Mouse (Mus musculus) heart, embryonic 13.5 days (tissue): ENCODE data around the gene Vamp8. TPM values are rescaled to one million over a fixed set of nuclear protein-coding genes. Genes with fewer than 3 reads are reported as not detected.

Experiments
- ATAC-seq: fragments of 200-750 bp; cut with Nextera tagmentation; 2 replicates; pipeline ENCODE4 v1.8.0; 2017; ENCODE audit warnings: moderate TSS enrichment; ENCODE audit not compliant: insufficient number of reproducible peaks, low FRiP score, low TSS enrichment; ENCODE audit errors: extremely low read depth
- H3K27ac ChIP-seq: fragments of 300-500 bp; sonication (generic); replicated peaks from 2 replicates; pipeline ENCODE4 v1.5.1; 2015; ENCODE audit warnings: moderate library complexity, mild to moderate bottlenecking, inconsistent platforms
- H3K27me3 ChIP-seq: fragments of 300-500 bp; sonication (generic); replicated peaks from 2 replicates; pipeline ENCODE4 v1.6.1; 2015; ENCODE audit warnings: mild to moderate bottlenecking, inconsistent platforms
- H3K36me3 ChIP-seq: fragments of 300-500 bp; sonication (generic); 2 replicates; pipeline ENCODE4 v1.6.1; 2015; ENCODE audit warnings: mild to moderate bottlenecking, inconsistent platforms
- H3K4me1 ChIP-seq: fragments of 300-500 bp; sonication (generic); 2 replicates; pipeline ENCODE4 v1.6.1; 2015; ENCODE audit warnings: inconsistent platforms
- H3K4me2 ChIP-seq: fragments of 300-500 bp; sonication (generic); 2 replicates; pipeline ENCODE4 v1.6.1; 2015; ENCODE audit warnings: inconsistent platforms, mild to moderate bottlenecking, moderate library complexity
- H3K4me3 ChIP-seq: fragments of 300-500 bp; sonication (generic); 2 replicates; pipeline ENCODE4 v1.5.1; 2015; ENCODE audit warnings: moderate library complexity, mild to moderate bottlenecking, inconsistent platforms
- H3K9ac ChIP-seq: fragments of 300-500 bp; sonication (generic); 2 replicates; pipeline ENCODE4 v1.6.1; 2015; ENCODE audit warnings: inconsistent platforms, mild to moderate bottlenecking, moderate library complexity
- H3K9me3 ChIP-seq: fragments of 300-500 bp; sonication (generic); 2 replicates; pipeline ENCODE4 v1.6.1; 2016; ENCODE audit warnings: inconsistent platforms
- WGBS: fragments of 180-500 bp; shearing (Covaris S2); methylation state at CpG from one replicate; pipeline ENCODE4 v1.1.7; 2015; ENCODE audit warnings: mixed read lengths; 5-methylcytosine and 5-hydroxymethylcytosine counted together
- polyA plus RNA-seq: library from polyadenylated mRNA; unstranded; fragments of >200 nt; fragmentation: Nextera tagmentation; extraction: Ambion mirVana; gene quantifications from 2 replicates; pipeline ENCODE4 v1.2.1, GENCODE M21; 2015

Vamp8 gene
- polyA plus RNA-seq, 1 experiment from 2014 or later = 127 TPM

DNA sequence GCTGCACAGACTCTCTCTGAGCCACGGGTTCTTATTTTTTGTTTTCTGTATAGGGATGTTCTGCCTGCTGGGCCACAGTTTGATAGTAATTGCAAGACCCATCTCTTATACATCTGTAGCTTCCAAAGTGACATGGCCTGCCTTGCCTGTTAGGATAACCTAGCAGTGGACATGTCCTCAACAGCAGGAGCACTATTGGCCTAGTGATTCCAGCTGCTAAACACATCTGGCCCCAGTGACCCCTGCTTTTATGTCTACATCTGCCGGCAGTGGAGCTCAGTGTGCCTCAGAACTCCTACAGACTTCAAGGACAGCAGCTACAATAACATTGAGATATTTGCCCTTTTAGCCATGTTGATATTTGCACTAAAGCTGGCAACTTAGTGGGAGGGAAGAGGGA is 9.5 kb upstream of the Vamp8 start:
- Histone ChIP-seq H3K27me3 (no peaks in the 10 kb centered on the region), H3K9ac (no peak overlapping the region), H3K27ac (no peak overlapping the region), H3K9me3 (no peaks in the 10 kb centered on the region), H3K36me3 (no peaks in the 10 kb centered on the region), H3K4me2 (no peak overlapping the region), H3K4me1 (no peaks in the 10 kb centered on the region), H3K4me3 (no peak overlapping the region)
- ATAC-seq = no peak
- 31% methylated on average over 2 of the region's 2 CpGs for WGBS

DNA sequence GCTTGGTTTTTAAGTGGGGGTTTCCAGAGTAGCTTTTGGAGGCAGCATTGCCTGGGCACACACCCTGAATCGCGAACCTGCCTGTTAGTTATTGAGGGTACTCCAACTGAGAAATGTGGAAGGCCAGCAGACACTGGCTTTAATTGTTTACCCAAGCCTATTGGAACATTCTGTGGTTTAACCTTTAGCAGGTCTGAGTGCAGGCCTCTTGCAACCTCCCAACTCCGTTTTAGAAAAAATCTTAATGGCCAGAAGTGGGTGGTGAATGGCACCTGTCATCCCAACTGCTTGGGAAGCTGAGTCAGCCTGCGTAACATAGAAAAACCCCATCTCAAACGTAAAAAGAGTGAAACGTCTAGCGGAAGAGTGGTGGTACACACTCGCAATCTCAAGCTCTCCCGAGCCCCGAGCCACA is 6.3 kb upstream of the Vamp8 start:
- H3K4me1 ChIP-seq = peaks cover 7% of the 10 kb centered on the region
- WGBS = 70% methylated on average over 10 of the region's 10 CpGs
- no peaks in the 10 kb centered on the region for H3K27me3 ChIP-seq
- no peak overlapping the region for H3K4me2 ChIP-seq
- no peak overlapping the region for H3K9ac ChIP-seq
- ATAC-seq = no peak
- no peak overlapping the region for H3K4me3 ChIP-seq
- H3K27ac ChIP-seq = no peak overlapping the region
- H3K36me3 ChIP-seq = no peaks in the 10 kb centered on the region
- no peaks in the 10 kb centered on the region for H3K9me3 ChIP-seq

DNA sequence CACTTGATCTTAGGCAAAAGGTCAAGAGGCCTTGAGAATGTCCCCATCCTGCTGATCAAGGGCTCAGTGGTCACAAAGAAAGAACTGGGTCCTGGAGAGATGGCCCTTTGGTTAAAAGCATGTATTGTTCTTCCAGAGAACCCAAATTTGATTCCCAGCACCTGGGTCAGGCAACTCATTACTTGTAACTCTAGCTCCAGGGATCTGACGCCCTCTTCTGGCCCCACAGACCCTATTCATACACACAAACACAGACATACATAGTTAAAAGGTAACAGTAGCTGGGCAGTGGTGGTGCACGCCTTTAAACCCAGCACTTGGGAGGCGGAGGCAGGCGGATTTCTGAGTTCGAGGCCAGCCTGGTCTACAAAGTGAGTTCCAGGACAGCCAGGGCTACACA is 1.8 kb upstream of the Vamp8 start:
- Histone ChIP-seq H3K4me1 (peaks cover 41% of the 10 kb centered on the region), H3K27ac (peak overlapping the region; percentile 58), H3K27me3 (no peaks in the 10 kb centered on the region), H3K9me3 (no peaks in the 10 kb centered on the region), H3K4me2 (no peak overlapping the region), H3K9ac (no peak overlapping the region), H3K4me3 (no peak overlapping the region), H3K36me3 (peaks cover 13% of the 10 kb centered on the region)
- 96% methylated on average over 5 of the region's 5 CpGs for WGBS
- ATAC-seq = no peak

DNA sequence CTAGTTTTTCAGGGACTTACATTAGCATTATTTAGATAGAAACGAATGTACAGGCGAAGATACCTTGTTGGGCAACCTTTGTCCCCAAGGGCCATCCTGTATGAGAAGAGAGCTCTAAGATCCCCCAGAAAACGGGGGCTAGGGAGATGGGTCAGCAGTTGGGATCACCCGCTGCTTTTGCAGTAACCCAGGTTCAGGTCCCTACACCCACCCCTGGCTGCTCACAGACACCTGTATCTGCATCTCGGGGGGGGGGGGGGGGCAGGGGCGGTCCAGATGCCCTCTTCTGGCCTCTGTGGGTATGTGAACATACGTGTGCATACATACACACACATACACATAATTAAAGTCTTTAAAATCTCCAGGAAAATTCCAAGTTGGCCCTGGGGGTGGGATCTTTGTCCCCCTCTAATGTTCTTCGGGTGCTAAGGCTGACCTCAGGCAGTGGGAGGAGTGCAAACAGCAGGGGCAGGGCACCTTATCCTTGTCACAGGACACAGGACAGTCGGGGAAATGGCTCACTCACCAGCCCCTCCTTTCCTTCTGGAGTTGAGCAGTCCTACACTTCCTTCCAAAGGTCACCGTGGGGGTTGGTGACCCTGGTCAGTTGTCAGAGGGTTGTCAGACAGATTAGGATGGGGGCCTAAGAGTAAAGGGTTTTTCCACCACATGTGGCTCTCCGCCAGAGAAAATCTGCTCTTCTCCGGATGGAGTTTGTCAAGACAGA is 455 bp upstream of the Vamp8 start:
- no peaks in the 10 kb centered on the region for H3K27me3 ChIP-seq
- peaks cover 21% of the 10 kb centered on the region for H3K36me3 ChIP-seq
- WGBS = 14% methylated on average over 12 of the region's 12 CpGs
- peak overlapping the region; percentile 98 for H3K27ac ChIP-seq
- H3K4me1 ChIP-seq = peaks cover 41% of the 10 kb centered on the region
- peak overlapping the region; percentile 93 for H3K9ac ChIP-seq
- ATAC-seq = peak; percentile 59
- peak overlapping the region; percentile 72 for H3K4me3 ChIP-seq
- H3K9me3 ChIP-seq = no peaks in the 10 kb centered on the region
- H3K4me2 ChIP-seq = peak overlapping the region; percentile 82

DNA sequence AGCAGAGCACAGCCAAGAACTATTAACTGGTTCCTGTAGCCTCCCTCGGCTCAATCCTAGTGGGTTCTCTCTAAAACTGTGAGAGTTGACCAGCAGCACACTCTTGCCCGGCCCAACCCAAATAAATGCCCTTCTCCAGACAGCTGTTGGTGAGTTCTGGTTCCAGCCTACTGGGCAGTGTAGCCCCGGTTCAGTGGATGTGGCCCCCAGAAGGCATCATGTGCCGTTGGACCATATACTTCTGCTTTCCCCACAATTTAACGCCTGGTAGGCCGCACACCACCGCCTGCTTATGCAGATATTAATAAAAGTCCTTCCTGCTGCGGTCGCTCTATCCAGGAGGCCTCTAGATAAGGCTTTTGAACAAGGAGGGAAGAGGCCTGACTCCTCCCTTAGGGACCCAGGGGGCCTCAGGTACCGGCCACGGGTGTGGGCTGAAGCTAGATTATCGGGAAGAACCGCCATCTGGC is 997 bp downstream of the Vamp8 start:
- peak; percentile 21; the same call in 1 of the 2 replicates for ATAC-seq
- Histone ChIP-seq H3K27ac (peak overlapping the region; percentile 98), H3K36me3 (peaks cover 36% of the 10 kb centered on the region), H3K4me3 (peak overlapping the region; percentile 72), H3K27me3 (no peaks in the 10 kb centered on the region), H3K4me1 (peaks cover 41% of the 10 kb centered on the region), H3K9me3 (no peaks in the 10 kb centered on the region), H3K9ac (peak overlapping the region; percentile 93), H3K4me2 (peak overlapping the region; percentile 82)
- WGBS = 9% methylated on average over 13 of the region's 13 CpGs

DNA sequence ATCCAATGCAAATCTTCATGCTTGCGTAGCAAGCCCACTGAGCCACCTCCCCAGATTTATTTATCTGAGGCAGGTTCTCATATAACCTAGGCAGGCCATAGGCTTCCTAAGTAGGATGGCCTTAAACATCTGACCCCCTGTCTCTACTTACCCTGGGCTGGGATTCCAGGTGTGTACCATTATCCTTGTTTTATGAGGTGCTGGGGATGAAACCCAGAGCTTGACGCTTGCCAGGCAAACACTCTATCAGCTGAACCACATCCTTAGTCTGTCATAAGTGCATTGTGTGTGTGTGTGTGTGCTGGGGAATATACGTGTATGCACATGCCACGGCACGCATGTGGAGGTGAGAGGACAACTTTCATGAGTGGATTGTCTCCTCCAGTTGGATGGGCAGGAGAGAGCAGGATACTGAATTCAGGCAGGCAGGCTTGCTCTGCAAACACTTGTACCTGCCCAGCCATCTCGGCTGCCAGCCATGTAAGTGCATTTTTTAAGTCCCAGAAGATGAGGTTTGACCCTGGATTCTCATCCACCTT is 1.6 kb downstream of the Vamp8 start:
- no peak for ATAC-seq
- Histone ChIP-seq H3K9ac (peak overlapping the region; percentile 93), H3K36me3 (peaks cover 42% of the 10 kb centered on the region), H3K27ac (peak overlapping the region; percentile 98), H3K4me1 (peaks cover 38% of the 10 kb centered on the region), H3K27me3 (no peaks in the 10 kb centered on the region), H3K4me2 (peak overlapping the region; percentile 82), H3K4me3 (peak overlapping the region; percentile 72), H3K9me3 (no peaks in the 10 kb centered on the region)
- 71% methylated on average over 6 of the region's 6 CpGs for WGBS

DNA sequence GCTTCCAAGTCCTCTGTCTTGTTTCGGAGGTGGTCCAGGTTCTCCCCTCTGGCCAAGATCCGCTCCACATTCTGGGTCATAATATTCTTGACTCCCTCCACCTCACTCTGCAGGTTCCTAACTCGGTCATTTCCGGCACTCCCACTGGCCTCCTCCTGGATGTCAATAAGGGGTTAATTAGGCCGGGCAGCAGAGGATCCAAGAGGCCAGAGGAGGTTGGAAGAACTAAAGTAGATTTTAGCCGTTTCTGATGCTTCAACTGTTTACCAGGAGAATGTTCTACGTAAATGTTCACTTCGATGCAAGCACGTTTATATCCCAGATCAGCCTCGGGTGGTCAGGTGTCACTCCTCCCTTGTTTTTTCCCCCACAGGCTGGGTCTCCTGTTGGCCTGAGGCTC is 2.2 kb downstream of the Vamp8 start:
- Histone ChIP-seq H3K4me1 (peaks cover 36% of the 10 kb centered on the region), H3K9ac (peak overlapping the region; percentile 93; the same call in 1 of the 2 replicates), H3K9me3 (no peaks in the 10 kb centered on the region), H3K27ac (peak overlapping the region; percentile 98; the same call in 1 of the 2 replicates), H3K27me3 (no peaks in the 10 kb centered on the region), H3K36me3 (peaks cover 42% of the 10 kb centered on the region), H3K4me3 (peak overlapping the region; percentile 72), H3K4me2 (peak overlapping the region; percentile 82)
- WGBS = 70% methylated on average over 10 of the region's 10 CpGs
- ATAC-seq = no peak

DNA sequence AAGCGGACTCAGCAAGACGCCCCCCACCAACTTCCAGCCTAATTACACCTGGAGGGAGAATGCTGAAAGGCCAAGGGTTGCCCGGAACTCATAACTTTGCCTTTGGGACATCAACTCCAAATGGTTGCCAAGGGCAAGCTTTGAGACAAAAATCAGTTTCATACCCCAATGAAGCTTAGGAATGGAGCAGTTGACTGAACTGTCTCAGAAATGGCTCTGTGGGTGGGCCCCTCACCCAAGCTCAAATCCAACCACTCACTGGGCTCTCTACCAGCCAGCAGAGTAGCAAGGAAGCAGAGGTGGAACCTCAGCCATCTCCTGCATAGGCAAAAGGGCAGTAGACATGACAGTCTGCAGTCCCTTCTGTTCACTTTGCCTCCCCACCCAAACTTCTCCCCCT is 2.7 kb downstream of the Vamp8 start:
- ATAC-seq = no peak
- Histone ChIP-seq H3K36me3 (peaks cover 42% of the 10 kb centered on the region), H3K4me3 (no peak overlapping the region), H3K4me1 (peaks cover 35% of the 10 kb centered on the region), H3K27ac (no peak overlapping the region), H3K27me3 (no peaks in the 10 kb centered on the region), H3K9ac (no peak overlapping the region), H3K9me3 (no peaks in the 10 kb centered on the region), H3K4me2 (0 out of 2 replicates have a peak overlapping the region, but pooled peaks have one; percentile 82)
- WGBS = 83% methylated on average over 3 of the region's 3 CpGs

DNA sequence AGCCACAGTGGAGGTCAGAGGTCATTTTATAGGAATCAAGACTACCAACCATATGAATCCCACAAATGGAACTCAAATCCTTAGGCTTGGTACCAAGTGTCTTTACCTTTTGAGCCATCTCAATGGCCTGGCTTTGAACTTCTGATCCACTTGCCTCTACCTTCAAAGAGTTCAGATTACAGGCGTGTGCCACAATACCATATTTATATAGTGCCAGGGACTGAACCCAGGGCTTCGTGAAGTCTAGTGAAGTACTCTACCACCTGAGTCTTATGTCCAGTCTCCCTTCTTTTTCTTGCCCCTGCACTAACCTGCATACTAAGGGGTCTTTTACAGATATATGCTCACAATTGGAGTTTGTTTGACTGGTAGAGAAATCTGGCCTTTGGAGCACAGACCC is 3.9 kb downstream of the Vamp8 start:
- H3K9ac ChIP-seq = no peak overlapping the region
- H3K27me3 ChIP-seq = no peaks in the 10 kb centered on the region
- no peak overlapping the region for H3K4me2 ChIP-seq
- H3K9me3 ChIP-seq = no peaks in the 10 kb centered on the region
- WGBS = 78% methylated on average over 2 of the region's 2 CpGs
- peaks cover 35% of the 10 kb centered on the region for H3K4me1 ChIP-seq
- H3K27ac ChIP-seq = no peak overlapping the region
- no peak for ATAC-seq
- peaks cover 42% of the 10 kb centered on the region for H3K36me3 ChIP-seq
- no peak overlapping the region for H3K4me3 ChIP-seq

DNA sequence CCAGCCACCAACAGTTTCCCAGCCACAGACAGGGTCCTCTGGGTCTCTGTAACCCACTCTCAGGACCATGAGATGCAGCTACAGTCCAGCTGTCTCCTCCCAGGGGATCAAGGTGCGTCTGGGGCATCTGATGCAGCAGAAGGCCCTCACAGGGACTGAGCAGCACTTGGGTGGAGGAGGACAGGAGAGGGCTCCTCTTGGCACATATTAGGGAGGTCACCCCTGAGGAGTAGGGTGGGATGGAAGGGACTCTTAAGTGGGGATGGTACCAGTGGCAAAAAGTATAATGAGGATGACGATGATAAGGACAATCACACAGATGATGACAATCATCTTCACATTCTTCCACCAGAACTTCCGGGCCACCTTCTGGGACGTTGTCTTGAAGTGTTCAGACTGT is 5.2 kb downstream of the Vamp8 start:
- WGBS = 54% methylated on average over 4 of the region's 4 CpGs
- Histone ChIP-seq H3K36me3 (peaks cover 42% of the 10 kb centered on the region), H3K27me3 (no peaks in the 10 kb centered on the region), H3K4me1 (peaks cover 29% of the 10 kb centered on the region), H3K27ac (no peak overlapping the region), H3K4me3 (no peak overlapping the region), H3K9me3 (no peaks in the 10 kb centered on the region), H3K4me2 (no peak overlapping the region), H3K9ac (no peak overlapping the region)
- no peak for ATAC-seq

DNA sequence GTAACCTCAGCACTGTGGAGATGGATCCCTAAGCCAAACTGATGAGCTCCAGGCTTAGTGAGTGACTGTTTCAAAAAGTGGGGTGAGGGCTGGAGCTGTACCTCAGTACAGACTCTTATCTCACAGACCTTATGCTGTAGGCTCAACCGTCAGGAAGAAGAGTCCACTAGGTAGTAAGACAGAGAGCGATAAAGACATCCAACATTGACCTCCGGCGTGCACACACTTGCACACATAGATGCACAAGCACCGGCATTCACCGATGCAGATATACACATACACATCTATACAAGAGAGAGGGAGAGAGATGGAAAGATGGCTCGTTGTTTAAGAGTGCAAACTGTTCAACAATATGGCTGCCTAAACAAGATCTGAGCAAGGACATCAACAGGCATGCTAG is 6.6 kb downstream of the Vamp8 start:
- H3K9ac ChIP-seq = no peak overlapping the region
- WGBS = 84% methylated on average over 7 of the region's 7 CpGs
- no peaks in the 10 kb centered on the region for H3K9me3 ChIP-seq
- H3K27ac ChIP-seq = no peak overlapping the region
- H3K4me3 ChIP-seq = no peak overlapping the region
- H3K27me3 ChIP-seq = no peaks in the 10 kb centered on the region
- no peak overlapping the region for H3K4me2 ChIP-seq
- no peak for ATAC-seq
- H3K36me3 ChIP-seq = peaks cover 42% of the 10 kb centered on the region
- peaks cover 32% of the 10 kb centered on the region for H3K4me1 ChIP-seq
